Mouse (Mus musculus) embryo, embryonic 11 days (tissue): Measurements from ENCODE around the gene Sdccag8.

ENCODE experiments used
- DNase-seq: peaks from one replicate; pipeline ENCODE4 v3.0.0-alpha.2; 2015

The Sdccag8 gene

DNA sequence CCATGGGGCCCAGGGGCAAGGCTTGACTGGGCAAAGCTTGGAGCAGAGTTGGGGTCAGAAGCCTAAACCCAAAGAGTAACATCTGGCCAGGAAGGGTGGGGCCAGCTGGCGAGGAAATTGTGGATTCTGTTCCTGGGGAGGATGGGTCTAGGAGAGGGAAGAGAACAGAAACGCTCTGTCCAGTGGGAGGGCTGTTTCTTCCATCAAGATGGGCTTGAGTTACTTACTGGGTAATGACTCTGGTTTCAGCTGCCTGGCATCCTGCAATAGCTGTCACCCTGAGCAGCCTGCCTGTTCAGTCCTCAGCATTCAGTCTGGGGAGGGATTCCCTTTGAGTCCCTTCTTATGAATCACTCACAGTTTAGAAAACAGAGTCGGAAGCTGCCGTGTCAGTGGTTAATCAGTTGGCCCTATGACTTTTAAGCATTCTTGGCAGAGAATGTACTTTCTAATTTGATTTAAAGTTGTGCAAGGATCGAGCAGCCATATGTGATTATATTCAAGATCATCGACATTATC lies 200.5 kb downstream of the Sdccag8 start:
- no peak for DNase-seq

DNA sequence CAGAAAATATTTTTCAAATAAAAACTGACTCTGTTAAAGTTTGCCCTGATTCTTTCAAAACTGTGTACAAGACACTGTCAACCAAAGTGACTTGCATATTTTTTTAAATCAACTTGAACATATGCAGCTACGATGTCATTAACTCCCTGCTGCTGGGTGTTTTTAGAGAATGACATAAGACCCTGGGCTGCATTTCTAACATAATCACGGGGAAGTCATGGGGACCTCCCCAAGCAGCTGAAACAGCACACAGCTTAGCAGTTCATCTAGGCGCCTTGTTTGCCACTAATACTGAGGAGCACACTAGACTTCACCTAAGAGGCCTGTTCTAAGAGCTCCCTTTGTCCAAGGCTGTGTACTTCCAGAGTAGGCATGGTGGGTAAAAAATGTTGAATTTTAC lies 201.5 kb downstream of the Sdccag8 start:
- no peak for DNase-seq

DNA sequence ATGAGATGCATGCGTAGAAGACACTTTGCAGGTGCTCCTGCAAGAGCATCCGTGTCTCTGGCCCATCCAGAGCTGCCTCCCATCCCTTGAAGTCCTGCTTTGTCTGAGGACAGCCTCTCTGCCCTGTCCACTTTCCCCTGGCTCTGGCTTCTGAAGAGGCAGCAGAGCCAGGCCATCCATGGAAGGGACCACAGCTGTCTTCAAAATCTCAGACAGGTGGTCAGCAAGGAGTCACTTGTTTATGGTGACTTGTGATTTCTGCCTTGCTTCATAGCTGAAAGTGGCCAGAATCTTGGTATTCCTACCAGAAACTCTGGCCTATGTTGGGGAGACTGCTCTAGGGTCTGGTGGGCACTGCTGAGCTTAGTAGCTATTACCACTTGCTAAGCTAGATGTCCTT lies 202.3 kb downstream of the Sdccag8 start:
- DNase-seq: no peak

GRCm38 (mm10) chr1:177018750-177019149 lies 204.3 kb downstream of the Sdccag8 start:
- no peak for DNase-seq

GRCm38 (mm10) chr1:177019668-177020067 lies 205.2 kb downstream of the Sdccag8 start:
- DNase-seq: no peak

GRCm38 (mm10) chr1:177022751-177023150 lies 208.3 kb downstream of the Sdccag8 start:
- DNase-seq: no peak

GRCm38 (mm10) chr1:177027706-177028105 lies 213.2 kb downstream of the Sdccag8 start:
- DNase-seq: no peak

GRCm38 (mm10) chr1:177029032-177029431 lies 214.6 kb downstream of the Sdccag8 start:
- no peak for DNase-seq

- no peak for DNase-seq
Observed at GRCm38 (mm10) chr1:177030669-177031068, 216.2 kb downstream of the Sdccag8 start.

DNA sequence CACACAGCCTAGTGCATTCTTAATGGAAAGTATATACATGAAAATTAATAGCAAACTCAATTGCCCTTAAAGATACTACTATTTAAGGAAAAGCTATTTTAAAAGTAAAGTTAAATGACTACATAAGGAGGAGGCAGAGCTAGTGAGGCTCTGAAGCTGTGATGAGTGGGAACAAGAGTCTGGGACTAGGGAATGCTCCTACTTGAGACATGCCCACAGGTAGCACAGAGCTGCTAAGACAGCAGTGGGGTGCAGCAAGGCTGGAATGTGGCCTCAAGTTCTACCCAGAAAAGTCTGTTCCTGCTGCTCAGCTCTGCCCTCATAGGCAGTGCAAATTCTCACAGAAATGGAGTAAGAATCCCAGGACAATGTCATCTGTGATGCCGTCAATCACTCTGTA lies 216.7 kb downstream of the Sdccag8 start:
- DNase-seq: no peak

GRCm38 (mm10) chr1:177032233-177032632 lies 217.8 kb downstream of the Sdccag8 start:
- no peak for DNase-seq

GRCm38 (mm10) chr1:177035460-177035859 lies 221.0 kb downstream of the Sdccag8 start:
- DNase-seq: no peak

- no peak for DNase-seq
Observed at GRCm38 (mm10) chr1:177038383-177038782, 223.9 kb downstream of the Sdccag8 start.

- no peak for DNase-seq
Observed at GRCm38 (mm10) chr1:177039093-177039674, 224.7 kb downstream of the Sdccag8 start.

- no peak for DNase-seq
Observed at GRCm38 (mm10) chr1:177040058-177040457, 225.6 kb downstream of the Sdccag8 start.

GRCm38 (mm10) chr1:177045885-177046284 lies 231.4 kb downstream of the Sdccag8 start:
- no peak for DNase-seq

DNA sequence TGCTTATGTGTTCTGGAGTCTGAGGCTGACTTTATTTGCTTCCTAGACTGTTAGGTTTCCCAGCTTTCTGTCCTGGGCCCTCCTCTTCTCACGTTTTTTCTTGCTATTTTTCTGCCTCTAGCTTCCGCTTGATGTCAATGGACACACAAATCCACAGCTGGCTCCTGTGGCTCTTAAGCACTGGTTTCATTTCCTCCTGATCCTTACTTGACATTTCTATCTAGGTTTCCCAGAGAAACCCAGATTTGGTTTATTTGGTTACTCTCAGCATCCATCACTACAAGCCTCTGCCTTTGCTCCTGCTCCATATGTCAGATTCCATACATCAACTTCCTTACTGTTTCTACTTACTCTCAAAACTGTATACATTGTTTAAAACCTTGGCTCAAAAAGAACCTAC lies 232.5 kb downstream of the Sdccag8 start:
- DNase-seq: no peak

DNA sequence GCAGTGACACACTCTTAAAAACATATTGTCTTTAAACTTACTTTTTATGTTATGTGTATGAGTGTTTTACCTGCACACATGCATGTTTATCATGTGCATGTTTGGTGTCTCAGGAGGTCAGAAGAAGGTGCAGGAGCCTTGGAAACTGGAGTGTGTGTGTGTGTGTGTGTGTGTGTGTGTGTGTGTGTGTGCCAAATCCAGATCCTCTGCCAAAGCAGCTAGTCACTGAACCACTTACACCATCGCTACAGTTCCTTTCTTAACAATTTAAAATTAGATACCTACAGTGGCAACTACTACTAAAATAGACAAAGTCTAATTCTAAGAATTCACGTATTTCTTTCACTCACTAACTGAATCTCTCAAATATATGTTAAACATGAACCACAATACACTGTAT lies 234.3 kb downstream of the Sdccag8 start:
- DNase-seq: no peak

DNA sequence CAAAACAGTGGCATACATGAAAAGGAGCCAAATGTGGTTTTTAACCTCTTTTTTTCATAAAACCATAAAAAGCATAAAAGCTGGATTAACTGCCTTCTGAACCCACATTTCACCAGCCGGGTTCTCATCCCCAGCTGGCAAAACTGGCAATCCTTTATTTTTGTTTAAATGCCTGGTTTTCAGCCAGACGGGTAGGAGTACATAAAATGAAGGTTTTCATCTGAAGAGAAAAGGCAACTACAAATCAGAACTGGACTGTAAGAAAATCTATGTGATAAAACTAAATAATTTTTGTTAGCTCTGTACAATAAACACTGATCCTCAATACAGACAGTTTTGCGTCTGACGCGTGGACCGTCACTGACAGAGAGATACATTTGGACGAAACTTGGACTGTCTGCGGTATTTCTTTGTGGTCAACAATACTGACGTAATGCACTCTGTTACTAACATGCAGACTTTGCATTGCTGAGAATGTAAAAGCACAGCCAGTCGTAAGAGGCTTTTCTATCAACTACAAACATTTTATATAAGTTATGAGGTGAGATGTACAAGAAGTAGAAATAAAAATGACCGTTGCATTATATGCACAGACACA lies 237.0 kb downstream of the Sdccag8 start:
- no peak for DNase-seq

DNA sequence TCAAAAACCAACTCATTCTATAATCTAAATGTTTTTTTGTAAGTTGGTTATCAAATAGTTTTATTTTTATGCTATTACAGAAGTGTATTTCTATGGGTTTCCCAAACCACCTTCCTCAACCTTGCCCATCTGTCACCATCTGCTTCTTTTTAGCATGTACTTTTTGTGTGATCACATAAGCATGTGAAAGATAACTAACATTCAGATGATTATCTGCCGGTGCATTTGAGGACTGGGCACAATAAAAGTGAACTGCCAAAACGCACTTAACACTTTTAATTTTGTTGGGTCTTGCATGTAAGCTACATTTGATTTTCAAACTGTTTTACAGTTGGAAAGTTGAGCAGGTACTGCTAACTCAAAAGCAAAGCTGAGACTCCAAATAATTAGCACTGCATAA lies 240.4 kb downstream of the Sdccag8 start:
- no peak for DNase-seq

DNA sequence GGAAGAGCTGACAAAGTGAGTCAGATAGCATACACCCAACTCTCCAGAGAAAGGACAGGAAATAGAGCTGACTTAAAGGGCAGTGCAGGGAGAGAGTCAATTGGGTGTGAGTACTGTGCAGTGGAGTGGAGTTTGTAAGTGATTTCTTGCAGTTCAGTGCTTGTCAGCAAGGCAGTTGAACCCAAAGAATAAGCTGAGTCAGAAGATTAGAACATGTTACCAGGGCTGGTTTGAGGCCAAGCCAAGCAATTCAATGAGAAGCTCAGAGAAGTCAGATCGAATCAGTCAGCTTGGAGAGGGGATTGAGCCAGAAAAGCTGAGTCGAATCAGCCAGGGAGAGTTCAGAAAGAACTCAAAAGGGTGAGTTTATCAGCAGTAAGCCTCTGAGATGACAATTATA lies 247.3 kb downstream of the Sdccag8 start:
- DNase-seq: no peak

GRCm38 (mm10) chr1:177065732-177066131 lies 251.3 kb downstream of the Sdccag8 start:
- DNase-seq: no peak

GRCm38 (mm10) chr1:177067123-177067646 lies 252.7 kb downstream of the Sdccag8 start:
- DNase-seq: no peak

DNA sequence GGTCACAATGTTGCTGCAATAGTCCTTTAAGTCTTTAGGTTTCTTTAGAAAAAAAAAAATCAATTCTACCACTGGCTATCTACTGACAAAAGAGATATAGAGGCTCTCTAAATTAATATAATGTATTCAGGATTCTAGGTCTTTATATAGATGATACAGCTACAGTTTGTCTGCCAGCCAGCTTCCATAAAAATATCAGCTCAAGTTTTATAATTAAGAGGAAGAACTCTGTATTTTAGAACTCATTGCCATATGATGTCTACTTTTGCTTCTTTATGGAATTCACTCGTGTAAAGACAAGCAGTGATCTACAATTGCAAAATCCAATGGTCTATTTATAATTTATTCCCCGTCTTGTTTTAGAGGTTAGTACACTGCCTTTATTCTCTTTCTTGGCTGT lies 254.7 kb downstream of the Sdccag8 start:
- no peak for DNase-seq
